Mouse (Mus musculus): ENCODE measurements at regions not wholly inside any gene's neighbourhood (a gene's known extent, or its start where the extent isn't known, plus 50 kb on each side); places are given as distances from the start of the nearest gene placed in this dataset.
A peak's percentile ranks its signal among the peaks of the same experiment; 100 is the strongest.
"Not testable (repeated sequence)": the region's sequence is repeated elsewhere in the genome, so short reads cannot be mapped to it uniquely, and the experiment has no call there.

- H3K9me3 ChIP-seq, result no peaks in the 10 kb centered on the region
- H3K27me3 ChIP-seq, result no peaks in the 10 kb centered on the region
- H3K36me3 ChIP-seq, result no peaks in the 10 kb centered on the region
- no peak for ATAC-seq (ENCODE audit: insufficient number of reproducible peaks, insufficient read depth, low FRiP score, low TSS enrichment, low read depth)
- H3K4me3 ChIP-seq (replicated peaks), result no peak overlapping the region
- peaks cover 47% of the 10 kb centered on the region for H3K4me1 ChIP-seq (replicated peaks)
- 62% methylated on average over 3 of the region's 3 CpGs for WGBS
- H3K4me2 ChIP-seq, result no peak overlapping the region
- no peak overlapping the region for H3K9ac ChIP-seq (replicated peaks)
- H3K27ac ChIP-seq, result peak overlapping the region; percentile 99
These were observed 235.4 kb downstream of the Sorl1 start for GRCm38 (mm10) chr9:41888616-41889150.

DNA sequence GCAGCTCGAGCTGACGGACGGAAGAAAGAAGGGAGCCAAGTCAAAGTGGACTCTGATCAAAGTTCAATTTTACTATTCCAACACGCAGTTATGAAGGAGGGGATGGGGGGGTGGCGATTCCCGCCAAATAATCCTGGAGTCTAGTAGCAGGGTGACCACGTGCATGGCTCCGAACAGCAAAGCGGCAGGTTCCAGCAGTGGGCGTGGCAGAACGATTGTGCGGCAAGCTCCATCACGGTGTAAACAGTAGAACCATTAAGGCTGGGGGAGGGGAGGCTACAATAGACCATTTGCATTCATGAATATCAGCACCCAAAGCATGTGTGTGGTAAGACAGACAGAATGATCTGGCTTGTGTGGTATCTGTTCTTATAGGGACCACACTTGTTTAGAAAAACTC lies 237.6 kb downstream of the Sorl1 start:
- WGBS, result 90% methylated on average over 13 of the region's 13 CpGs
- not testable (repeated sequence) for H3K27me3 ChIP-seq; H3K4me2 ChIP-seq; ATAC-seq (ENCODE audit: insufficient number of reproducible peaks, insufficient read depth, low FRiP score, low TSS enrichment, low read depth); H3K9ac ChIP-seq (replicated peaks); H3K4me3 ChIP-seq (replicated peaks); H3K9me3 ChIP-seq; H3K36me3 ChIP-seq; H3K27ac ChIP-seq
- peaks cover 42% of the 10 kb centered on the region for H3K4me1 ChIP-seq (replicated peaks)

DNA sequence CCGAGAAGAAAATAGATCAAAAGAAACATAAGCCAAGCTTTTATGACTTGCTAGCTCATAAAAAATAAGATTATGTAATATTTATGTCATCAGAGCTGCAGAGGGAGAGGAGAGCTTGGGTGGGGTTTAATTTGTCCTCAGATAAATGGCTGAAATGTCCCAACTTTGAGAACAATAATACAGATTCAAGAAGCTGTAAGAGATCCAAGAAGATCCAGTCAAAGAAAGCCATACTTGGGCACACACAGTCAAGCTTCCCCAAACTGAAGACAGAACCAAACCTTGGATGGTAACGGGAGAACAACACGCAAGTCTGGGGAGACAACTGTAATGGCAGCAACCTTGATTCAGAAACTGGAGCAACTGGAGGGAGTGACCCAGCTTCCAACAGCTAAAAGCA lies 243.6 kb downstream of the Sorl1 start:
- no peak overlapping the region for H3K4me2 ChIP-seq
- H3K27ac ChIP-seq, result no peak overlapping the region
- H3K4me1 ChIP-seq (replicated peaks), result peaks cover 50% of the 10 kb centered on the region
- no peak overlapping the region for H3K9ac ChIP-seq (replicated peaks)
- no peaks in the 10 kb centered on the region for H3K9me3 ChIP-seq
- 87% methylated on average over 3 of the region's 3 CpGs for WGBS
- no peaks in the 10 kb centered on the region for H3K36me3 ChIP-seq
- H3K27me3 ChIP-seq, result no peaks in the 10 kb centered on the region
- H3K4me3 ChIP-seq (replicated peaks), result no peak overlapping the region
- no peak for ATAC-seq (ENCODE audit: insufficient number of reproducible peaks, insufficient read depth, low FRiP score, low TSS enrichment, low read depth)

GRCm38 (mm10) chr9:41879080-41879479 lies 245.0 kb downstream of the Sorl1 start:
- no peak overlapping the region for H3K4me2 ChIP-seq
- H3K4me1 ChIP-seq (replicated peaks), result peaks cover 50% of the 10 kb centered on the region
- peak overlapping the region; percentile 98 for H3K27ac ChIP-seq
- no peak overlapping the region for H3K9ac ChIP-seq (replicated peaks)
- no peak overlapping the region for H3K4me3 ChIP-seq (replicated peaks)
- no peaks in the 10 kb centered on the region for H3K36me3 ChIP-seq
- no peaks in the 10 kb centered on the region for H3K27me3 ChIP-seq
- H3K9me3 ChIP-seq, result no peaks in the 10 kb centered on the region
- no peak for ATAC-seq (ENCODE audit: insufficient number of reproducible peaks, insufficient read depth, low FRiP score, low TSS enrichment, low read depth)
- WGBS, result 76% methylated on average over 1 of the region's 1 CpGs

GRCm38 (mm10) chr9:41861136-41861535 lies 263.0 kb downstream of the Sorl1 start:
- H3K27ac ChIP-seq, result peak overlapping the region; percentile 93
- H3K4me2 ChIP-seq, result peak overlapping the region; percentile 39
- H3K4me3 ChIP-seq (replicated peaks), result peak overlapping the region; percentile 6; the same call in 1 of the 2 replicates
- no peaks in the 10 kb centered on the region for H3K27me3 ChIP-seq
- H3K9me3 ChIP-seq, result no peaks in the 10 kb centered on the region
- H3K9ac ChIP-seq (replicated peaks), result no peak overlapping the region
- 32% methylated on average over 5 of the region's 5 CpGs for WGBS
- H3K36me3 ChIP-seq, result no peaks in the 10 kb centered on the region
- ATAC-seq (ENCODE audit: insufficient number of reproducible peaks, insufficient read depth, low FRiP score, low TSS enrichment, low read depth), result no peak; the same call in 1 of the 2 replicates
- H3K4me1 ChIP-seq (replicated peaks), result peaks cover 56% of the 10 kb centered on the region

DNA sequence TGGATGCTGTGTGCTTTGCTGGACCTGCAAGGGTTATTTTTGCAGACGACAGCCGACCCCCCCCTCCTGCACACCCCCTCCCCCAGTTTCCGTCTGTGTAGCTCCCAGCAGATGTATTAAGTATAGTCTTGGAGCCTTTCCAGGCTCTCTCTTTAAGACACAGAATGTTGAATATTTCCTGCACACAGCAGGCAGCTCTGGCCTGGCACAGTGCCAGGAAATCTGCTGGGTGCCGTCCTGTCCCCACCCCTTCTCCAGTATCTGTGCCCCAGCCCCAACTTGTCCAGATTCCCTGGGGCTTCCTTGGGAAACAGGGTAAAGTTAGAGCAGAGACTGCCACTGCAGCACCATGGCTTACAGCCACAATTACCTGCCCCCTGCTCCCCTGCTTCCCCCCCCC lies 263.4 kb downstream of the Sorl1 start:
- Histone ChIP-seq H3K9ac (replicated peaks) (no peak overlapping the region), H3K36me3 (no peaks in the 10 kb centered on the region), H3K27ac (peak overlapping the region; percentile 93), H3K9me3 (no peaks in the 10 kb centered on the region), H3K27me3 (no peaks in the 10 kb centered on the region), H3K4me1 (replicated peaks) (peaks cover 56% of the 10 kb centered on the region), H3K4me3 (replicated peaks) (peak overlapping the region; percentile 6; the same call in 1 of the 2 replicates), H3K4me2 (peak overlapping the region; percentile 39)
- 5% methylated on average over 4 of the region's 4 CpGs for WGBS
- peak; percentile 95 for ATAC-seq (ENCODE audit: insufficient number of reproducible peaks, insufficient read depth, low FRiP score, low TSS enrichment, low read depth)

DNA sequence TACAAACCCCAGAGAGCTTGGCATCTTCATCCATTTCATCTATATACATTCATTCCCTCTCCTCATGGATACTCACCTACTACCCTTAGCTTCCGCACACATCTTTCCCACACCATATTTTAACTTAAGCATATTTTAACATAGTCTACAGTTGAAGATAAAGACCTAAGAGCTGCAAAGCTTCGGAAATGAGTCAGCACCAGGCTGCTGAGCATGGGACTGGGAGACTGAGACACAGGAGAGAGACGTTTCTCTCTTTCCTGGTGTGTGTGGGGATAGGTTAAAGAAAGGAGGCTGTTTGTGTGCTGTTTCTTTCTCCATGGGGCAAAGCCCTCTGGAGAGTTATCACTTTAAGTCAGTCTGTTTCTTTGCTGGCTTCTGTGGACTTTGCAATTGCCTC lies 264.3 kb downstream of the Sorl1 start:
- Histone ChIP-seq H3K27me3 (no peaks in the 10 kb centered on the region), H3K9ac (replicated peaks) (no peak overlapping the region), H3K27ac (peak overlapping the region; percentile 93), H3K4me3 (replicated peaks) (no peak overlapping the region), H3K4me2 (peak overlapping the region; percentile 39; the same call in 1 of the 2 replicates), H3K4me1 (replicated peaks) (peaks cover 56% of the 10 kb centered on the region), H3K9me3 (no peaks in the 10 kb centered on the region), H3K36me3 (no peaks in the 10 kb centered on the region)
- WGBS, result 73% methylated on average over 3 of the region's 3 CpGs
- no peak for ATAC-seq (ENCODE audit: insufficient number of reproducible peaks, insufficient read depth, low FRiP score, low TSS enrichment, low read depth)

DNA sequence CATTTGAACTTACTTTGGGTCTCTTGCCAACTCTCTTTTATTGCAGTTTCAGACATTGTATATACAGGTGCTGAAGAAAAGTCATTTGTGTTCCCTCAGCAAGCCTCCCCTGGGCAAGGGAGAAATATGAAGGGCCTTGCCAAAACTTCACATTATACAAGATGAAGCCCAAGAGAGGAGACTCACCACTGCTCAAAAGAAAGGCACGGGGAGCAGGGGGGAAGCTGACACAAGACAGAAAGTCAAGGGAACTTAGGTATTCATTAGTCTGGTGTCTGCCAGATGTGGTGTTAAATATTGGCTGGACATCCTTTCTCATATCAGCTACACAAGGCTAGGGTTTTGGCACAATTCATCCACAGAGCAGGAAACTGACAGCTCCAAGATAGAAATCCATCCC lies 272.0 kb downstream of the Sorl1 start:
- H3K27ac ChIP-seq, result no peak overlapping the region
- H3K4me3 ChIP-seq (replicated peaks), result no peak overlapping the region
- peaks cover 15% of the 10 kb centered on the region for H3K4me1 ChIP-seq (replicated peaks)
- H3K9ac ChIP-seq (replicated peaks), result no peak overlapping the region
- H3K36me3 ChIP-seq, result no peaks in the 10 kb centered on the region
- WGBS, result 61% methylated on average over 1 of the region's 1 CpGs
- no peaks in the 10 kb centered on the region for H3K27me3 ChIP-seq
- no peak for ATAC-seq (ENCODE audit: insufficient number of reproducible peaks, insufficient read depth, low FRiP score, low TSS enrichment, low read depth)
- no peaks in the 10 kb centered on the region for H3K9me3 ChIP-seq
- H3K4me2 ChIP-seq, result no peak overlapping the region

DNA sequence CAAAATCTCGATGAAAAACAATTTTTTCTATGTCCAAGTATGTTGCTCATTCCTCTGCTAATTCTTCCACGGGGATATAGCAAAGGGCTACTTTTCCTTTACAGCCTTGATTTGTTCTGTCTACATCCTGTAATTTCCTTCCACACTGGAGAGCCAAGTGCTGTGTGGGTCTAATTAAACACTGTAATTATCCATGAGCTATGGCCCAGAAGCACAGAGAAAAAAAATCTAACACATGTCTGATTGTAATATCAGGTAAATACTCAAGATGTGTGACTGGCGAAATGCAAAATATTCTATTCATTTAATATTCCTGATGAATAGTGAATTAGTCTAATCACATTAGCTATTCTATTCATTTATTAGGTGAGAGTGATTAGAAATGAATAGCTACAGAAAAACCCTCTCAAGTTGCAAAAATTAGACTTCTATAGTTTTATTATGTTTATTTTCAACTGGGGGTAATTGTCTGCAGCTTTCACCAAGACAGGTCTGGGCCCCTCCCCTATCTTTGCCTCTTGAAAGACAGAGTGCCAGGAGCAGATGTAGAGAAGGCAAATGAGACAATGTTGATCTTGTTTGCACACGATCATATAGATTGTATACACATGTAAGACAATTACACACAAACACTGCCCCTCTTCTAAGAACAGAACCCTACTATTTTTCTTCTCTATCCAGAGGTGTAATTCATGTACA lies 274.3 kb downstream of the Sorl1 start:
- peaks cover 7% of the 10 kb centered on the region; the same call in 1 of the 2 replicates for H3K4me1 ChIP-seq (replicated peaks)
- H3K4me2 ChIP-seq, result no peak overlapping the region
- no peak overlapping the region for H3K27ac ChIP-seq
- no peak overlapping the region for H3K9ac ChIP-seq (replicated peaks)
- H3K4me3 ChIP-seq (replicated peaks), result no peak overlapping the region
- H3K9me3 ChIP-seq, result no peaks in the 10 kb centered on the region
- no peak for ATAC-seq (ENCODE audit: insufficient number of reproducible peaks, insufficient read depth, low FRiP score, low TSS enrichment, low read depth)
- H3K27me3 ChIP-seq, result no peaks in the 10 kb centered on the region
- 48% methylated on average over 4 of the region's 4 CpGs for WGBS
- no peaks in the 10 kb centered on the region for H3K36me3 ChIP-seq

GRCm38 (mm10) chr9:41844616-41845015 lies 279.5 kb downstream of the Sorl1 start:
- Histone ChIP-seq H3K4me1 (replicated peaks) (peaks cover 7% of the 10 kb centered on the region; the same call in 1 of the 2 replicates), H3K9me3 (no peaks in the 10 kb centered on the region), H3K36me3 (no peaks in the 10 kb centered on the region), H3K4me2 (no peak overlapping the region), H3K9ac (replicated peaks) (no peak overlapping the region), H3K27ac (no peak overlapping the region), H3K4me3 (replicated peaks) (no peak overlapping the region), H3K27me3 (no peaks in the 10 kb centered on the region)
- 89% methylated on average over 3 of the region's 3 CpGs for WGBS
- no peak for ATAC-seq (ENCODE audit: insufficient number of reproducible peaks, insufficient read depth, low FRiP score, low TSS enrichment, low read depth)

DNA sequence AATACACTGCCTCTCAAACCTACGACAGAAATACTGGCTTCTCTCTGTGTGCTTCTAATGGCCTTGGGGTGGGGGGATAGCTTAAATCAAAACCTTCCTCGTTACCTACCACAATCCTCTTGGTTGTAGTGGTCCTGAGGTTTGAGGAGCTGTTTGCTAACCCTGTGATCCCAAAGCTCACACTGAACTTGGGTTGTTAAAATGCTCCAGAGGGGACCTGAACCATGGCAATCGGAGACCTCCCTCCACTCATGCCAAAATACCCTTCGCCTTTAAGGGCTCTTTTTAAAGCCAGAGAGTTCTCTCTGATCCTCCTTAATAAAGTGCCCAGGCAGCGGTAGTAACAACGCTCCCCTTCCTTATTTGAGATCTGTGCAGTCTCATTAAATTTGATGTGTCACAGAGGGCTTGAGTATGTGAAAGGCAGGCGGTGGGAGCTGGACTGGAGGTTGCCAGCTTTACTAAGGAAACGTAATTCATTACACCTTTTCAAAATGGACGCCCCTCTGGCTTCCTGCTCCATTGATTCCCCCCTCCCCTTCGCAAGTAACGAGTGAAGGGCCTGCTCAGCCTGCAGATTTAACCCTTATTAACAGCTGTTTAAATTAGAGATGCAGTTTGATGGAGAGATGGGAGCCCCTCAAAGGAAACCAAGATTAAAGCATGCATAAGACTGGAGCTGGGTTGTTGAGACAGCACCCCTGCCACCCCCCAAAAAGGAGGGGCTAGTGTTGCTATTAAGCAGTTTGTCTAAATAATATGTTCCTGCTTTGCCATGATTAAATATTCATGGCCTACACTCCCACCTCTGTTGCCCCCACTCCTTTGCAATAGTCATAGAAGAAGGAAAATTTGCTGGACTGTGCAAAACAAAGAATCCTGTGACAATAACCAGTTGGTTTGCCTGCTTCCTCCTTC lies 289.4 kb downstream of the Sorl1 start:
- H3K4me1 ChIP-seq (replicated peaks), result peaks cover 19% of the 10 kb centered on the region
- no peak overlapping the region for H3K4me3 ChIP-seq (replicated peaks)
- H3K4me2 ChIP-seq, result 0 out of 2 replicates have a peak overlapping the region, but pooled peaks have one; percentile 8
- H3K36me3 ChIP-seq, result no peaks in the 10 kb centered on the region
- no peaks in the 10 kb centered on the region for H3K27me3 ChIP-seq
- no peak overlapping the region for H3K9ac ChIP-seq (replicated peaks)
- 18% methylated on average over 11 of the region's 11 CpGs for WGBS
- H3K27ac ChIP-seq, result peak overlapping the region; percentile 90
- peaks cover 7% of the 10 kb centered on the region; the same call in 1 of the 2 replicates for H3K9me3 ChIP-seq
- peak; percentile 88 for ATAC-seq (ENCODE audit: insufficient number of reproducible peaks, insufficient read depth, low FRiP score, low TSS enrichment, low read depth)
